Mouse (Mus musculus) stomach, postnatal 0 days (tissue): ENCODE data around the gene Myh7b.

Experiments used
- CTCF ChIP-seq: IDR thresholded peaks from 2 replicates; pipeline ENCODE4 v1.5.1; 2016; ENCODE audit warnings: antibody characterized with exemption, low read depth, mild to moderate bottlenecking, moderate library complexity
- EP300 ChIP-seq: optimal IDR thresholded peaks from 2 replicates; pipeline ENCODE3; 2016; ENCODE audit warnings: antibody characterized with exemption

GRCm38 (mm10) chr2:155655759-155656372, 44.9 kb downstream of the Myh7b start:
- TF ChIP-seq CTCF, result no peak
- TF ChIP-seq EP300, result no peak
